Mouse (Mus musculus) lung, postnatal 10 days (tissue): ENCODE results near the gene Myo5c.

Source experiments
- DNase-seq: peaks from one replicate; pipeline ENCODE4 v3.0.0; 2021

Myo5c gene

GRCm38 (mm10) chr9:75283636-75284035 lies 51.8 kb downstream of the Myo5c start:
- DNase-seq: no peak

- DNase-seq: no peak
Measured at GRCm38 (mm10) chr9:75285363-75285762, 53.5 kb downstream of the Myo5c start.

- DNase-seq: no peak
Measured at GRCm38 (mm10) chr9:75287636-75288035, 55.8 kb downstream of the Myo5c start.

- peak; percentile 35 for DNase-seq
Measured at GRCm38 (mm10) chr9:75289545-75289944, 57.7 kb downstream of the Myo5c start.

GRCm38 (mm10) chr9:75299342-75299741 lies 67.5 kb downstream of the Myo5c start:
- DNase-seq: no peak

- no peak for DNase-seq
Measured at GRCm38 (mm10) chr9:75303033-75303432, 71.2 kb downstream of the Myo5c start.

GRCm38 (mm10) chr9:75303701-75304261 lies 72.0 kb downstream of the Myo5c start:
- peak; percentile 19 for DNase-seq

GRCm38 (mm10) chr9:75304286-75304685 lies 72.5 kb downstream of the Myo5c start:
- DNase-seq: no peak

- DNase-seq: no peak
Measured at GRCm38 (mm10) chr9:75306126-75306898, 74.5 kb downstream of the Myo5c start, which contains the start of gene Gnb5. TSS of gene Gnb5 (plus strand) at chr9:75306288.

GRCm38 (mm10) chr9:75307015-75307414 lies 75.2 kb downstream of the Myo5c start:
- no peak for DNase-seq

GRCm38 (mm10) chr9:75308621-75309020 lies 76.8 kb downstream of the Myo5c start:
- DNase-seq: no peak

- DNase-seq: peak; percentile 81
Measured at GRCm38 (mm10) chr9:75312008-75312407, 80.2 kb downstream of the Myo5c start.

- no peak for DNase-seq
Measured at GRCm38 (mm10) chr9:75313138-75313831, 81.5 kb downstream of the Myo5c start.

- peak; percentile 85 for DNase-seq
Measured at GRCm38 (mm10) chr9:75313832-75314516, 82.2 kb downstream of the Myo5c start.

- no peak for DNase-seq
Measured at GRCm38 (mm10) chr9:75314517-75315105, 82.8 kb downstream of the Myo5c start.

- no peak for DNase-seq
Measured at GRCm38 (mm10) chr9:75315238-75315637, 83.4 kb downstream of the Myo5c start.

GRCm38 (mm10) chr9:75316771-75317170 lies 85.0 kb downstream of the Myo5c start:
- DNase-seq: no peak

GRCm38 (mm10) chr9:75318196-75318595 lies 86.4 kb downstream of the Myo5c start:
- no peak for DNase-seq

GRCm38 (mm10) chr9:75319365-75319764 lies 87.5 kb downstream of the Myo5c start:
- no peak for DNase-seq

GRCm38 (mm10) chr9:75322099-75322885 lies 90.5 kb downstream of the Myo5c start:
- no peak for DNase-seq

- DNase-seq: no peak
Measured at GRCm38 (mm10) chr9:75328047-75328446, 96.2 kb downstream of the Myo5c start.

- no peak for DNase-seq
Measured at GRCm38 (mm10) chr9:75330821-75331220, 99.0 kb downstream of the Myo5c start.
